7 mouse cellular contexts compared by ENCODE assay signal in genomic region chr13:49400139-49400538, GRCm38 (mm10). TPM values are rescaled to one million over a fixed set of nuclear protein-coding genes. Genes with fewer than 3 reads are reported as not detected.
DNase-seq lines count a peak whose midpoint lies in the region; ATAC-seq and TF ChIP-seq lines count a peak whose summit lies in the region.

No protein-coding gene starts in this region.

- TF ChIP-seq POLR2A in cortical plate, adult 2 months (IDR thresholded peaks at IDR 0.05; ENCODE audit: extremely low read depth, insufficient read depth, low read length) = no peak

- DNase-seq in retina, postnatal 1 day = peak; percentile 65
- DNase-seq in retina, embryonic 14.5 days (ENCODE audit: low spot score) = no peak
- DNase-seq in heart, postnatal 4 days = peak; percentile 73
- DNase-seq in lung, adult 18-20 months = peak; percentile 53 to 66
- DNase-seq in left cerebral cortex, adult 18-20 months (ENCODE audit: low spot score in 2 of 2) = no peak

- no peaks in the 10 kb centered on the region for H3K4me1 ChIP-seq in cortical plate, adult 2 months (ENCODE audit: control insufficient read depth, insufficient read depth, low read length)

- no peak overlapping the region for H3K27ac ChIP-seq in cortical plate, adult 2 months (ENCODE audit: insufficient read depth, low read length)

- H3K4me3 ChIP-seq in cortical plate, adult 2 months (ENCODE audit: insufficient read depth, low read length) = no peak overlapping the region

- peak; percentile 29; the same call in 1 of the 2 replicates for TF ChIP-seq CTCF in cortical plate, adult 2 months (IDR thresholded peaks at IDR 0.05; ENCODE audit: extremely low read depth, insufficient read depth, low read length)

- no peak for ATAC-seq in monocyte, adult 5-6 weeks (replicated peaks; ENCODE audit: insufficient number of reproducible peaks, low FRiP score, low TSS enrichment, poor library complexity, severe bottlenecking)

RNA-seq across cellular contexts. Expression of gene Ippk, which starts 20.9 kb away (rescaled TPM):
- polyA plus RNA-seq in cortical plate, adult 2 months (2012; rRNA removed) = 11.2 and 12.3 TPM in 2 replicates
- 1 to 10 TPM; 9.5 to 9.9 TPM for total RNA-seq in heart, postnatal 4 days (2021)
- total RNA-seq in monocyte, adult 5-6 weeks (2017) = 5.0 to 8.4 TPM (median 7.5 TPM) in 3 replicates
- total RNA-seq in left cerebral cortex, adult 18-20 months (2021) = 10 to 100 TPM; 14.5 to 18.4 TPM

RNA-seq across cellular contexts. Expression of gene Bicd2, which starts 58.8 kb away (rescaled TPM):
- 49.5 and 52.0 TPM in 2 replicates for polyA plus RNA-seq in cortical plate, adult 2 months (2012; rRNA removed)
- 10 to 100 TPM; 80.9 to 84.3 TPM for total RNA-seq in heart, postnatal 4 days (2021)
- total RNA-seq in monocyte, adult 5-6 weeks (2017) = 24.4 to 44.2 TPM (median 31.3 TPM) in 3 replicates
- total RNA-seq in left cerebral cortex, adult 18-20 months (2021) = 10 to 100 TPM; 46.4 to 48.6 TPM

Comparison
In these comparisons a context has a peak if more than half of its experiments do, and no peak if none do; other contexts are left out.
1. DNase-seq: peak in retina, postnatal 1 day (single experiment), heart, postnatal 4 days (single experiment) and lung, adult 18-20 months (2 of 2); none in retina, embryonic 14.5 days (single experiment) and left cerebral cortex, adult 18-20 months (0 of 2).